Mouse (Mus musculus) MEL (cell line): ENCODE results near the gene Slc7a11. TPM values are rescaled to one million over a fixed set of nuclear protein-coding genes. Genes with fewer than 3 reads are reported as not detected.

Experiments
- DNase-seq: peaks from one replicate; pipeline ENCODE4 v3.0.0; 2011; ENCODE audit warnings: low read depth, low spot score
- H3K27ac ChIP-seq: 2 replicates; pipeline ENCODE4 v1.5.1; 2012; ENCODE audit warnings: low read depth, mild to moderate bottlenecking, control low read depth, low read length, moderate library complexity; ENCODE audit not compliant: control insufficient read depth
- H3K27me3 ChIP-seq, 2 experiments: fragments of 150-350 bp in 1 of 2; sonication (generic) in 1 of 2; 2 replicates each; pipeline ENCODE4 v1.6.1; 2012; ENCODE audit warnings: low read length in 2 of 2, mild to moderate bottlenecking in 2 of 2, improper control_type of control experiment in 1 of 2, moderate library complexity in 1 of 2; ENCODE audit not compliant: insufficient read depth in 2 of 2, control insufficient read depth in 1 of 2
- H3K36me3 ChIP-seq, 2 experiments: 2 replicates each; pipeline ENCODE4 v1.6.1; 2012 to 2014; ENCODE audit warnings: low read length in 2 of 2, improper control_type of control experiment in 1 of 2, inconsistent platforms in 1 of 2, mild to moderate bottlenecking in 1 of 2; ENCODE audit not compliant: insufficient read depth in 2 of 2, control insufficient read depth in 1 of 2
- H3K4me1 ChIP-seq, 2 experiments: fragments of 150-350 bp in 1 of 2; sonication (generic) in 1 of 2; 2 replicates each; pipeline ENCODE4 v1.6.1; 2012; ENCODE audit warnings: low read length in 2 of 2, improper control_type of control experiment in 1 of 2, mild to moderate bottlenecking in 1 of 2; ENCODE audit not compliant: insufficient read depth in 2 of 2, control insufficient read depth in 1 of 2
- H3K4me3 ChIP-seq, 2 experiments: fragments of 150-350 bp in 1 of 2; sonication (generic) in 1 of 2; 2 replicates each; pipeline ENCODE4 v1.5.1; 2012; ENCODE audit warnings: low read depth in 2 of 2, low read length in 2 of 2, mild to moderate bottlenecking in 2 of 2, moderate library complexity in 2 of 2, control low read depth in 1 of 2, improper control_type of control experiment in 1 of 2; ENCODE audit not compliant: control insufficient read depth in 1 of 2, insufficient read depth in 1 of 2
- H3K79me2 ChIP-seq: 2 replicates; pipeline ENCODE4 v1.6.1; 2012; ENCODE audit warnings: mild to moderate bottlenecking, low read length, moderate library complexity; ENCODE audit not compliant: control insufficient read depth, poor library complexity, insufficient read depth
- H3K9ac ChIP-seq: 2 replicates; pipeline ENCODE4 v1.6.1; 2012; ENCODE audit warnings: low read depth, mild to moderate bottlenecking, control low read depth, low read length, moderate library complexity; ENCODE audit not compliant: control insufficient read depth, poor library complexity, severe bottlenecking
- H3K9me3 ChIP-seq: fragments of 150-350 bp; sonication (generic); replicated peaks from 2 replicates; pipeline ENCODE4 v1.6.1; 2012; ENCODE audit warnings: mild to moderate bottlenecking, low read length, improper control_type of control experiment, moderate library complexity; ENCODE audit not compliant: insufficient read depth
- BHLHE40 ChIP-seq: IDR thresholded peaks from 2 replicates; pipeline ENCODE4 v1.6.1; 2012; ENCODE audit warnings: low read depth, mild to moderate bottlenecking, inconsistent platforms, low read length, improper control_type of control experiment, borderline replicate concordance
- CHD1 ChIP-seq: IDR thresholded peaks from 2 replicates; pipeline ENCODE4 v1.6.1; 2012; ENCODE audit warnings: low read depth, mild to moderate bottlenecking, inconsistent platforms, low read length, improper control_type of control experiment
- CHD2 ChIP-seq: IDR thresholded peaks from 2 replicates; pipeline ENCODE4 v1.6.1; 2011; ENCODE audit warnings: low read length, improper control_type of control experiment
- E2F4 ChIP-seq: IDR thresholded peaks from 2 replicates; pipeline ENCODE4 v1.6.1; 2011; ENCODE audit warnings: low read depth, low read length, improper control_type of control experiment, borderline replicate concordance
- ELF1 ChIP-seq: IDR thresholded peaks from 2 replicates; pipeline ENCODE4 v1.6.1; 2014; ENCODE audit warnings: low read depth, mild to moderate bottlenecking, inconsistent platforms, low read length, improper control_type of control experiment, moderate library complexity
- EP300 ChIP-seq, 2 experiments: IDR thresholded peaks; 2 replicates each; pipeline ENCODE4 v1.6.1; 2011; ENCODE audit warnings: improper control_type of control experiment in 2 of 2, low read length in 2 of 2, low read depth in 1 of 2, mild to moderate bottlenecking in 1 of 2
- GATA1 ChIP-seq: IDR thresholded peaks from 2 replicates; pipeline ENCODE4 v1.6.1; 2011; ENCODE audit warnings: low read depth, low read length, improper control_type of control experiment
- HCFC1 ChIP-seq: IDR thresholded peaks from 2 replicates; pipeline ENCODE4 v1.6.1; 2012; ENCODE audit warnings: low read depth, mild to moderate bottlenecking, inconsistent platforms, low read length, improper control_type of control experiment, moderate library complexity
- MAFK ChIP-seq: IDR thresholded peaks from 2 replicates; pipeline ENCODE4 v1.6.1; 2011; ENCODE audit warnings: low read depth, mild to moderate bottlenecking, low read length, improper control_type of control experiment, borderline replicate concordance
- MAX ChIP-seq: IDR thresholded peaks from 2 replicates; pipeline ENCODE4 v1.6.1; 2011; ENCODE audit warnings: low read length, improper control_type of control experiment
- MAZ ChIP-seq: IDR thresholded peaks from 2 replicates; pipeline ENCODE4 v1.6.1; 2012; ENCODE audit warnings: low read depth, mild to moderate bottlenecking, inconsistent platforms, low read length, improper control_type of control experiment
- MEF2A ChIP-seq: IDR thresholded peaks from 2 replicates; pipeline ENCODE4 v1.6.1; 2014; ENCODE audit warnings: low read depth, mild to moderate bottlenecking, inconsistent platforms, low read length, improper control_type of control experiment; ENCODE audit not compliant: poor library complexity, insufficient replicate concordance, severe bottlenecking; ENCODE audit errors: extremely low read depth
- MYB ChIP-seq: IDR thresholded peaks from 2 replicates; pipeline ENCODE4 v1.6.1; 2011; ENCODE audit warnings: mild to moderate bottlenecking, low read depth, low read length, improper control_type of control experiment
- NRF1 ChIP-seq: IDR thresholded peaks from 2 replicates; pipeline ENCODE4 v1.6.1; 2014; ENCODE audit warnings: low read depth, mild to moderate bottlenecking, inconsistent platforms, low read length, improper control_type of control experiment, moderate library complexity; ENCODE audit not compliant: poor library complexity, insufficient read depth, severe bottlenecking
- POLR2A ChIP-seq, 2 experiments: IDR thresholded peaks; 2 replicates each; pipeline ENCODE4 v1.6.1; 2011 to 2012; ENCODE audit warnings: low read length in 2 of 2, mild to moderate bottlenecking in 2 of 2, control low read depth in 1 of 2, improper control_type of control experiment in 1 of 2, low read depth in 1 of 2, moderate library complexity in 1 of 2; ENCODE audit not compliant: control insufficient read depth in 1 of 2, insufficient read depth in 1 of 2, poor library complexity in 1 of 2
- RAD21 ChIP-seq: IDR thresholded peaks from 2 replicates; pipeline ENCODE4 v1.6.1; 2011; ENCODE audit warnings: mild to moderate bottlenecking, low read depth, low read length, improper control_type of control experiment
- RCOR1 ChIP-seq: IDR thresholded peaks from 2 replicates; pipeline ENCODE4 v1.6.1; 2012; ENCODE audit warnings: low read depth, mild to moderate bottlenecking, inconsistent platforms, low read length, improper control_type of control experiment
- SIN3A ChIP-seq: IDR thresholded peaks from 2 replicates; pipeline ENCODE4 v1.6.1; 2012; ENCODE audit warnings: low read length, improper control_type of control experiment, inconsistent platforms
- SMC3 ChIP-seq: IDR thresholded peaks from 2 replicates; pipeline ENCODE4 v1.6.1; 2011; ENCODE audit warnings: low read depth, low read length, improper control_type of control experiment
- TAL1 ChIP-seq: IDR thresholded peaks from 2 replicates; pipeline ENCODE4 v1.6.1; 2012; ENCODE audit warnings: mild to moderate bottlenecking, inconsistent platforms, low read length, moderate library complexity, mixed read lengths
- TBP ChIP-seq: IDR thresholded peaks from 2 replicates; pipeline ENCODE4 v1.8.0; 2011; ENCODE audit warnings: low read depth, low read length, improper control_type of control experiment
- TCF12 ChIP-seq: IDR thresholded peaks from 2 replicates; pipeline ENCODE4 v1.6.1; 2014; ENCODE audit warnings: low read depth, mild to moderate bottlenecking, inconsistent platforms, low read length, improper control_type of control experiment, moderate library complexity
- USF1 ChIP-seq: IDR thresholded peaks from 2 replicates; pipeline ENCODE4 v1.6.1; 2014; ENCODE audit warnings: low read depth, mild to moderate bottlenecking, inconsistent platforms, low read length, improper control_type of control experiment, moderate library complexity
- ZC3H11A ChIP-seq: IDR thresholded peaks from 2 replicates; pipeline ENCODE4 v1.6.1; 2012; ENCODE audit warnings: low read depth, mild to moderate bottlenecking, inconsistent platforms, low read length, improper control_type of control experiment
- ZKSCAN1 ChIP-seq: IDR thresholded peaks from 2 replicates; pipeline ENCODE4 v1.6.1; 2012; ENCODE audit warnings: low read depth, mild to moderate bottlenecking, inconsistent platforms, low read length, improper control_type of control experiment, moderate library complexity
- ZMIZ1 ChIP-seq: IDR thresholded peaks from 2 replicates; pipeline ENCODE4 v1.6.1; 2012; ENCODE audit warnings: low read depth, mild to moderate bottlenecking, inconsistent platforms, low read length, improper control_type of control experiment, moderate library complexity
- ZNF384 ChIP-seq: IDR thresholded peaks from 2 replicates; pipeline ENCODE4 v1.6.1; 2012; ENCODE audit warnings: low read depth, mild to moderate bottlenecking, inconsistent platforms, low read length, improper control_type of control experiment
- polyA plus RNA-seq, 2 experiments: library from polyadenylated mRNA; stranded (reverse) in 1 of 2; unstranded in 1 of 2; fragments of >175 nt in 1 of 2; fragments of >200 nt in 1 of 2; gene quantifications; 2 replicates each; pipeline versions ENCODE4 v1.2.1 to v1.2.4; 2012; ENCODE audit warnings: low replicate concordance in 2 of 2, low read depth in 1 of 2; ENCODE audit not compliant: insufficient read length in 2 of 2, insufficient read depth in 1 of 2, missing spikeins in 1 of 2
- total RNA-seq: library from RNA; depleted of rRNA; stranded (reverse); fragments of 300-350 nt; gene quantifications from 2 replicates; pipeline ENCODE4 v1.2.3, GENCODE M21; 2012

The Slc7a11 gene
- total and polyA plus RNA-seq, 3 experiments: 0.69 to 3.3 TPM; not detected in 1

- Histone ChIP-seq H3K27me3 (no peaks in the 10 kb centered on the region), H3K9me3 (no peaks in the 10 kb centered on the region), H3K79me2 (no peaks in the 10 kb centered on the region), H3K27ac (no peak overlapping the region), H3K4me3 (no peak overlapping the region), H3K4me1 (no peaks in the 10 kb centered on the region), H3K36me3 (no peaks in the 10 kb centered on the region), H3K9ac (no peak overlapping the region)
- no peak for TF ChIP-seq SIN3A
- no peak for TF ChIP-seq MAZ
- TF ChIP-seq CHD2: no peak
- TF ChIP-seq MEF2A: no peak
- TF ChIP-seq EP300 (IDR thresholded peaks at IDR 0.05; ENCODE audit: low read depth in 1 of 2, low read length in 2 of 2): no peak
- no peak for TF ChIP-seq ZC3H11A
- TF ChIP-seq POLR2A (IDR thresholded peaks at IDR 0.05; ENCODE audit: control insufficient read depth in 1 of 2, insufficient read depth in 1 of 2, low read depth in 1 of 2, low read length in 2 of 2, poor library complexity in 1 of 2): no peak
- no peak for TF ChIP-seq MAX
- no peak for TF ChIP-seq USF1
- TF ChIP-seq SMC3: no peak
- TF ChIP-seq GATA1: no peak
- TF ChIP-seq ZKSCAN1: no peak
- no peak for TF ChIP-seq TCF12
- TF ChIP-seq NRF1: no peak
- no peak for TF ChIP-seq MAFK
- no peak for TF ChIP-seq HCFC1
- TF ChIP-seq ZMIZ1: no peak
- no peak for TF ChIP-seq ZNF384
- TF ChIP-seq RAD21: no peak
- TF ChIP-seq RCOR1: no peak
- no peak for DNase-seq
Observed at GRCm38 (mm10) chr3:50318074-50318473, 125.3 kb downstream of the Slc7a11 start.

GRCm38 (mm10) chr3:50313816-50314215 lies 129.6 kb downstream of the Slc7a11 start:
- DNase-seq: no peak
- no peaks in the 10 kb centered on the region for H3K4me1 ChIP-seq
- H3K4me3 ChIP-seq: no peak overlapping the region
- H3K27me3 ChIP-seq: no peaks in the 10 kb centered on the region; a peak in 2 of 4 replicates
- H3K36me3 ChIP-seq: no peaks in the 10 kb centered on the region
- TF ChIP-seq TBP: no peak
- no peak for TF ChIP-seq CHD1
- TF ChIP-seq E2F4: no peak
- no peak for TF ChIP-seq MAZ
- no peak for TF ChIP-seq EP300 (IDR thresholded peaks at IDR 0.05; ENCODE audit: low read depth in 1 of 2, low read length in 2 of 2)
- no peak for TF ChIP-seq ELF1
- TF ChIP-seq HCFC1: no peak
- TF ChIP-seq USF1: no peak
- no peak for TF ChIP-seq TAL1
- TF ChIP-seq MYB: no peak
- no peak for TF ChIP-seq GATA1
- TF ChIP-seq CHD2: no peak
- no peak for TF ChIP-seq TCF12
- no peak for TF ChIP-seq SIN3A
- TF ChIP-seq BHLHE40: no peak
- no peaks in the 10 kb centered on the region for H3K79me2 ChIP-seq
- no peaks in the 10 kb centered on the region for H3K9me3 ChIP-seq
- no peak overlapping the region for H3K27ac ChIP-seq
- H3K9ac ChIP-seq: no peak overlapping the region
